In the genomic region with DNA sequence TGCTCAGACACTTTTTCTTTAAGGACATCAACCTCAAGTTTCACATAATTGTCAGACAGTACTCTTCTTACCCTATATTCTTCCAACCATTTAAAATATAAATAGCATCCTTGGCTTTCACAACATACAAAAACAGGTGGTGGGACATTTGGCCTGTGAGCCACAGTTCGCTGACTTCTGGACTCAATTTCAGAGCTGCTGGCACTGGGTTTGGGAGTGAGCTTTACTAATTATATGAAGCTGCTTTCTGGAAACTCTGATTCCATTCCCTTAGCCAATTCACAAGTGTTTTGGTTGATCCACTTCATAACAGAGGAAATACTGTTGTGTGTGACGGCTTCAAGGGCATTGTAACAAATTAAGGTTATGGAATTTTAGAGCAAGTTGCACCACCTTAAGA, we compare ENCODE assay signal across 18 mouse cellular contexts.
DNase-seq lines count a peak whose midpoint lies in the region.
"Had no signal": no experiment of that assay in that cellular context is flagged by ENCODE, and none has a peak within 500 bp of the region (broad histone marks: within the 10 kb centered on the region; RNA-seq: fewer than 3 reads in every experiment).

No protein-coding gene starts in this region.

- peak; percentile 2 for DNase-seq in gastrocnemius, adult 18-20 months (ENCODE audit: low spot score)
- DNase-seq in gastrocnemius, postnatal 36 days: no peak
- peak; percentile 9 to 22 for DNase-seq in cerebellum, adult 18-20 months
- peak; percentile 10 for DNase-seq in cerebellum, adult 8-10 months
- peak; percentile 50 to 69 for DNase-seq in cerebellum, postnatal 25 days
- DNase-seq in embryo, embryonic 9.5 days (ENCODE audit: extremely low spot score): no peak
- no peak for DNase-seq in neural tube, embryonic 10.5 days (ENCODE audit: extremely low spot score, low spot score)
- DNase-seq: adrenal gland, postnatal 25 days; B cell, adult 2 months; heart, postnatal 10 days; kidney, adult 11 months; kidney, postnatal 25 days; liver; lung, adult 2 months; lung, postnatal 14 days; midbrain, embryonic 14.5 days; retina, postnatal 1 day; right cerebral cortex, postnatal 14 days had no signal

- intact Hi-C loops in gastrocnemius, postnatal 36 days (cut with DNase I): no loop called here

Comparison
In these comparisons a context has a peak if more than half of its experiments do, and no peak if none do; other contexts are left out.
1. DNase-seq: peak in gastrocnemius, adult 18-20 months (single experiment), cerebellum, adult 18-20 months (2 of 2), cerebellum, adult 8-10 months (single experiment) and cerebellum, postnatal 25 days (2 of 2); none in gastrocnemius, postnatal 36 days (0 of 2), embryo, embryonic 9.5 days (single experiment) and neural tube, embryonic 10.5 days (single experiment).